Mouse (Mus musculus): ENCODE results near the gene Sppl3. TPM values are rescaled to one million over a fixed set of nuclear protein-coding genes. Genes with fewer than 3 reads are reported as not detected.
A peak's percentile ranks its signal among the peaks of the same experiment; 100 is the strongest.

Gene Sppl3
- polyA plus RNA-seq, 1 experiment from 2014 or later = 17.8 TPM

DNA sequence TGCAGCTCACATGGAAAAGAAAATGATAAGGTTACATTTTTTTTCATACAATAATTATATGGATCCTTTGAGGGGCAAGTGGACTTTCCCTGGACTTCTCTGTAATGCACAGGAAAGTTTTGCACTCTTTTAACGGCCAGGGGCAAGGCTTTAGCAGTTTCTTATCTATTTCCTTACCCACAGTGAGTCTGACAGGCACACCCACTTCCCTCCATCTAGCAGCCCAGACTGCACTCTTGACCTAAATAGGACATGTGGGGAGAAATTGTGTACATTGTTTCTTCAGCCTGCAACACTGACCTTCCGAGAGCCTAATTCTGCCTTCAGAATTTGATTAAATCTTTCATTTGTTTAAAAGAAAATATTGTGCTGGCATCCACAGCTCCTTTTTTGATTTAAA lies 7.3 kb downstream of the Sppl3 start:
- no peak; the same call in 1 of the 2 replicates for ATAC-seq (replicated peaks; ENCODE audit: insufficient number of reproducible peaks, insufficient read depth, low FRiP score, low read depth)
- no peak overlapping the region for H3K4me2 ChIP-seq
- H3K27ac ChIP-seq = peak overlapping the region; percentile 46
- no peak overlapping the region for H3K9ac ChIP-seq
- no peaks in the 10 kb centered on the region for H3K9me3 ChIP-seq (replicated peaks)
- WGBS = 11% methylated on average over 2 of the region's 2 CpGs
- H3K36me3 ChIP-seq = no peaks in the 10 kb centered on the region; the same call in 1 of the 2 replicates
- no peaks in the 10 kb centered on the region for H3K27me3 ChIP-seq
- H3K4me3 ChIP-seq = no peak overlapping the region
- peaks cover 54% of the 10 kb centered on the region for H3K4me1 ChIP-seq (replicated peaks)

DNA sequence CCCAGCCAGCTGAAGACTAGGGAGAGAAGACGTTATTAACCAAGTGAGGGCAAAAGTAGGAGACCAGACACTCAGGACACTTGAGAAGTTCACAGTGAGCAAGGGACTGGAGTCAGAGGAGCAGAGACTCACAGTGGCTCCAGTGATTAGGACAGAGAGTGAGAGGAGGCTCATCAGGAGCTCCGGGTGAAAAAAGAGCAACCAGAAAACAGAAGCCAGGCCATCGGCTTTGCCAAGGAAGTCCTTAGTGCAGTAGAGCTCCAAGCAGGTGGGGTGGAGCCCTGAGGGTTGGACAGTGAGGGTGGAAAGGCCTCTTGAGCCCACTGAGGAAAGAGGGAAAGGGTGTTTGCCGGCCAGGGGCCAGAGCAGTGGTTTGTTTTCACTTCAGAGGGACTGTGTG lies 7.9 kb downstream of the Sppl3 start:
- WGBS = 21% methylated on average over 4 of the region's 4 CpGs
- H3K9me3 ChIP-seq (replicated peaks) = no peaks in the 10 kb centered on the region
- peak overlapping the region; percentile 19; the same call in 1 of the 2 replicates for H3K4me3 ChIP-seq
- H3K4me1 ChIP-seq (replicated peaks) = peaks cover 49% of the 10 kb centered on the region
- no peak for ATAC-seq (replicated peaks; ENCODE audit: insufficient number of reproducible peaks, insufficient read depth, low FRiP score, low read depth)
- no peaks in the 10 kb centered on the region; the same call in 1 of the 2 replicates for H3K36me3 ChIP-seq
- H3K27me3 ChIP-seq = no peaks in the 10 kb centered on the region
- peak overlapping the region; percentile 38; the same call in 1 of the 2 replicates for H3K4me2 ChIP-seq
- H3K9ac ChIP-seq = peak overlapping the region; percentile 40; the same call in 1 of the 2 replicates
- H3K27ac ChIP-seq = peak overlapping the region; percentile 74

DNA sequence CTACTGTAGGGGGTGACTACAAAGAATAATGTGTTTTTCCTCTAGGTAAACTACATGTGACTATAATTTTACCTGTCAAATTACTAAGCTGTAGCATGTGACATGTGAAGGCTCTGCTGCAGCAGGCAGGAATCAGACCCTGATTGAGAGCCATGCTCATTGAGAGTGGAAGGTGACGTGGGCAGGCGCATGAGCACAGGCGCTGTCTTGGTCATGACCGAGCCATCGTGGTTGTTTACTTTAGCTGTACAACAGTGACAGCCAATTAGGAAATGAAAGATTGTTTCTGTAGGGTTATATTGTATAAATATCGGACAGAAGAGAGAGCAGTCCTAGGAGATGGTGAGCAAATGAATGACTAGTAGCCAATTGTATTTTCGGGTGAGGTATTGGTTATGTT lies 11.1 kb downstream of the Sppl3 start:
- 87% methylated on average over 7 of the region's 7 CpGs for WGBS
- ATAC-seq (replicated peaks; ENCODE audit: insufficient number of reproducible peaks, insufficient read depth, low FRiP score, low read depth) = no peak

DNA sequence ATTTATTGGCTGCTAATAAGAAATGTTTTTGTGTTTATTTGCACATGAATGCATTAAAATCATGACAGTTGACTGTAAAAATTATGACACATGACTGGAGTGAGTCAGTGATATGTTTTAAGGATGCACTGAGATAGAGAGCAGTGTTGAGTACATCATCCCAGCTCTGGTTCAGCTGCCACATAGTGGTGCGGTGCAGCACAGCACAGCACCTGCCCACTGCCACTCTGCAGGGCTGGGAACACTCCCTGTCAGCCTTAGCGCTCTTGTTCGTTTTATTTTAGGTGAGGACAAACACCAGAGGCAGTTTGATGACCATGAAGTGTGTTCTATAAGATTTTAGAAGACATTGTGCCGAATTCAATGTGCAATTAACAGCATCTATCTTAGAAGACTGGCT lies 15.2 kb downstream of the Sppl3 start:
- 56% methylated on average over 4 of the region's 4 CpGs for WGBS
- Histone ChIP-seq H3K27ac (no peak overlapping the region), H3K4me2 (no peak overlapping the region), H3K27me3 (no peaks in the 10 kb centered on the region), H3K9ac (no peak overlapping the region), H3K4me1 (replicated peaks) (peaks cover 34% of the 10 kb centered on the region), H3K9me3 (replicated peaks) (no peaks in the 10 kb centered on the region), H3K36me3 (no peaks in the 10 kb centered on the region; the same call in 1 of the 2 replicates), H3K4me3 (no peak overlapping the region)
- ATAC-seq (replicated peaks; ENCODE audit: insufficient number of reproducible peaks, insufficient read depth, low FRiP score, low read depth) = no peak

More for the DNA sequence above, 11.1 kb downstream of the Sppl3 start:
- Histone ChIP-seq H3K9ac (no peak overlapping the region), H3K4me2 (no peak overlapping the region), H3K4me1 (replicated peaks) (peaks cover 39% of the 10 kb centered on the region), H3K36me3 (no peaks in the 10 kb centered on the region; the same call in 1 of the 2 replicates), H3K4me3 (no peak overlapping the region), H3K27me3 (no peaks in the 10 kb centered on the region), H3K9me3 (replicated peaks) (no peaks in the 10 kb centered on the region), H3K27ac (no peak overlapping the region)

DNA sequence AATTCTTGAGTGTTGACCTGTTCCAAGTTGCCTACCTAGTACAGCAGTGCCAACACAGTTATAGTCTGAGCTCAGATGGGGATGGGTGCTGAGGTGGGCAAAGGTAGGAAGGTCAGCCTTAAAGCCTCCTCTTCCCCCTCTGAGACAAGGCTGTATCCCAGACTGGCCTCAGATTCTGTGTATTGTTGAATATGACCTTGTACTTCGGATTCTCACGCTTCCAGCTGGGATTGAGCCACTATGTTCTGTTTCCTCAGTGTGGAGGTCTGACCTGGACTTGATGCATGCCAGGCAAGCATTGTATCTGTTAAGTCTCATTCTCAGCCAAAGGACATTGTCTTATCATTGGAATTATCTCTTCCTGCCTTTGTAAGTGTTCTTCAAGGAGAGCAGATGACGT lies 16.2 kb downstream of the Sppl3 start:
- Histone ChIP-seq H3K27me3 (no peaks in the 10 kb centered on the region), H3K9ac (no peak overlapping the region), H3K9me3 (replicated peaks) (no peaks in the 10 kb centered on the region), H3K4me3 (no peak overlapping the region), H3K4me2 (no peak overlapping the region), H3K27ac (no peak overlapping the region), H3K4me1 (replicated peaks) (peaks cover 39% of the 10 kb centered on the region), H3K36me3 (no peaks in the 10 kb centered on the region)
- no peak for ATAC-seq (replicated peaks; ENCODE audit: insufficient number of reproducible peaks, insufficient read depth, low FRiP score, low read depth)
- 37% methylated on average over 3 of the region's 3 CpGs for WGBS

DNA sequence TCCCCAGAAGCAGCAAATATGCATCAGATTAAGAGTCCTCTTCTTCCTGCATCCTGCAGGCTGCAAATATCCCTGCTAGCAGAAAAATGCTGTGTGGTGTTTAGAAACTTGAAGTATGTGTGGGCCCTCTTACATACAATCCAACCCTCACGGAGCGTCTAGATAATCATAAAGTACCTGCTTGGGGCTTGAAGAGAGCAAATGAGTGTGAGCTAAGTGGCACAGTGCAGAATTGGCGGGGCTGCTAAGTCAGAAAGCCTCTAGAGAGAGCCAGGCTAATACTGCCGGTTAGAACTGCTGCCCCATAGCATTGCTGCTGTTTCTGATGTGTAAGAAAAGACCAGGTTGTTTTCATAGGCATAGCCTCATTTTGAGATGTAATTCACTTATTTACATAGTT lies 18.0 kb downstream of the Sppl3 start:
- no peaks in the 10 kb centered on the region for H3K9me3 ChIP-seq (replicated peaks)
- H3K9ac ChIP-seq = no peak overlapping the region
- no peaks in the 10 kb centered on the region for H3K36me3 ChIP-seq
- H3K4me1 ChIP-seq (replicated peaks) = peaks cover 48% of the 10 kb centered on the region
- H3K27ac ChIP-seq = no peak overlapping the region
- H3K4me3 ChIP-seq = no peak overlapping the region
- H3K4me2 ChIP-seq = no peak overlapping the region
- 61% methylated on average over 4 of the region's 4 CpGs for WGBS
- H3K27me3 ChIP-seq = no peaks in the 10 kb centered on the region
- ATAC-seq (replicated peaks; ENCODE audit: insufficient number of reproducible peaks, insufficient read depth, low FRiP score, low read depth) = no peak

DNA sequence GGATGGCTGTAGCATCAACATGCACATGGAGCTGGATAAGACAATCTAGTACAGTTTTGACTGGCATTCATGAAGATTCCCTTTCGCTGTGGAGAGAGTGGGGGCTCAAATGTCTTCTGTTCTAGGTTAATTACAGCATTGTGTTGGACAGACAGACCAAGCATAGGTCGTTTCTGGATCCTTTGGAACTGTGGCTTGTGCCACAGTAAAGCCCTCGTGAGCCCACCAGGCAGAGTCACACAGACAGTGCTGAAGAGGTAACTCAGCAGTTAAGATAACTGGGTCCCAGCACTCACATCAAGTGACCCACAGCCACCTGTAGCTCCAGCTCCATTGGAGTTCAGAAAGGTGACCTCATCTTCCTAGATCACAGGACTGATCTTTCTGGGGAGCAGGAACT lies 18.6 kb downstream of the Sppl3 start:
- H3K27ac ChIP-seq = no peak overlapping the region
- no peak for ATAC-seq (replicated peaks; ENCODE audit: insufficient number of reproducible peaks, insufficient read depth, low FRiP score, low read depth)
- H3K36me3 ChIP-seq = no peaks in the 10 kb centered on the region
- no peaks in the 10 kb centered on the region for H3K9me3 ChIP-seq (replicated peaks)
- WGBS = 80% methylated on average over 3 of the region's 3 CpGs
- no peak overlapping the region for H3K9ac ChIP-seq
- H3K27me3 ChIP-seq = no peaks in the 10 kb centered on the region
- H3K4me1 ChIP-seq (replicated peaks) = peaks cover 47% of the 10 kb centered on the region
- H3K4me3 ChIP-seq = no peak overlapping the region
- H3K4me2 ChIP-seq = no peak overlapping the region

DNA sequence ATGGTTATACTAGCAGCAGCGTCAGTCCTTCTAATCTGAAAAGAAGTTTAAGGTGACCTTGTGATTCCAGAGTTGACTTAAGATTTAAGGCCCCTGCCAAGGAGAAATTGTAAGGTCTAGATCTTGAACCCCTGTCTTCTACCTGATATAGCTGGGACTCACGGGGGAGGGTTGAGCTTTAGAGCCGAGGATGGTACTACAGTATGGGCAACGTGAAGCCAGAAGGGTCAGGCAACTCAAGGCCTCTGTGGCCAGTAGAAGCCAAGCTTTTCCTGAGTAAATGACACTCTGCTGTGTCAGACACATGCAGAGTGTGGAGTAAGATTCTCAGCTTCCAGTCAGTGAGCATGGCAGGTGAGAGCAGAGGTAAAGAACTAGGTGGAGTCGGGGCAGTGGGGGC lies 20.6 kb downstream of the Sppl3 start:
- H3K27ac ChIP-seq = no peak overlapping the region
- H3K4me2 ChIP-seq = no peak overlapping the region
- H3K9ac ChIP-seq = no peak overlapping the region
- H3K9me3 ChIP-seq (replicated peaks) = no peaks in the 10 kb centered on the region
- WGBS = 67% methylated on average over 5 of the region's 5 CpGs
- no peaks in the 10 kb centered on the region for H3K27me3 ChIP-seq
- no peak for ATAC-seq (replicated peaks; ENCODE audit: insufficient number of reproducible peaks, insufficient read depth, low FRiP score, low read depth)
- H3K4me3 ChIP-seq = no peak overlapping the region
- H3K36me3 ChIP-seq = no peaks in the 10 kb centered on the region
- peaks cover 44% of the 10 kb centered on the region for H3K4me1 ChIP-seq (replicated peaks)

DNA sequence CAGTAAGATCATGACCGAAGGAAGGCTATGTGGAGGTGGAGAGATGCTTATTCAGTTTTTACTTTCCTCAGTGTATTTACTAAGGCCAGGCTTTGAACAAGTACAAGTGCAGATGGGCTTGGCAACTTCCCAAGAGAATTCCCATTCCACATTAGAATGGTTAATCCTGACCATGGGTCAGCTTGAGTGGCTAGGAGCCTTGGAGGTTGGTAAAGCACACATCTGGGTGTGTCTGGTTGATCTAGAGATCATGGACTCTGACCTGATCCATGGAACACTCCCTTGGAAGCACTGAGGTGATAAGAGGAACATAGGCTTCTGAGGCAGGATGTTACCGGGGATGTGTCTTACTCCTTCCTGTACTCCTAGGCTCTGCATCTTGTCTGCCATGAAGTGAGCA lies 21.7 kb downstream of the Sppl3 start:
- no peaks in the 10 kb centered on the region for H3K9me3 ChIP-seq (replicated peaks)
- no peaks in the 10 kb centered on the region for H3K27me3 ChIP-seq
- no peaks in the 10 kb centered on the region for H3K36me3 ChIP-seq
- no peak overlapping the region for H3K27ac ChIP-seq
- H3K4me1 ChIP-seq (replicated peaks) = peaks cover 37% of the 10 kb centered on the region
- H3K4me3 ChIP-seq = no peak overlapping the region
- H3K9ac ChIP-seq = no peak overlapping the region
- WGBS = 76% methylated on average over 2 of the region's 2 CpGs
- no peak for ATAC-seq (replicated peaks; ENCODE audit: insufficient number of reproducible peaks, insufficient read depth, low FRiP score, low read depth)
- no peak overlapping the region for H3K4me2 ChIP-seq

DNA sequence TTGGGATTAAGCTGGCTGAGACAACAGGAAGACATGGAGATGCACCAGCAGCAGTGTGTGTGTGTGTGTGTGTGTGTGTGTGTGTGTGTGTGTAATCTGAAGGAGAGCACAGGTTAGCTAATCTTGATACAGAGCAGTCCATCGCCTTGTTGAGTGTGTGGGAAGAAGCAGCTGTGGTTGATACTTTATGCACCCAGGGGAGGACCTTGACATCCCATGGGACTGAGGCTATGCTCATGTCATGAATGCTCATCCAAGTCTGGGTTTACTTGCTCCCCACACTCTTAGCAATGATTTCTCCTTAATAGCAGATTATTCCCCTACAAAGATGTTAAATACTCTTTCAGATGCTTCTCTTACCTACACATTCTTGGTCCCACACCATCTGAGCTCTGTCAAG lies 24.3 kb downstream of the Sppl3 start:
- no peak overlapping the region for H3K9ac ChIP-seq
- no peak overlapping the region for H3K4me2 ChIP-seq
- 88% methylated on average over 1 of the region's 1 CpGs for WGBS
- no peaks in the 10 kb centered on the region for H3K9me3 ChIP-seq (replicated peaks)
- H3K4me3 ChIP-seq = no peak overlapping the region
- no peaks in the 10 kb centered on the region for H3K27me3 ChIP-seq
- H3K27ac ChIP-seq = no peak overlapping the region
- H3K4me1 ChIP-seq (replicated peaks) = peaks cover 39% of the 10 kb centered on the region
- ATAC-seq (replicated peaks; ENCODE audit: insufficient number of reproducible peaks, insufficient read depth, low FRiP score, low read depth) = no peak
- H3K36me3 ChIP-seq = no peaks in the 10 kb centered on the region

DNA sequence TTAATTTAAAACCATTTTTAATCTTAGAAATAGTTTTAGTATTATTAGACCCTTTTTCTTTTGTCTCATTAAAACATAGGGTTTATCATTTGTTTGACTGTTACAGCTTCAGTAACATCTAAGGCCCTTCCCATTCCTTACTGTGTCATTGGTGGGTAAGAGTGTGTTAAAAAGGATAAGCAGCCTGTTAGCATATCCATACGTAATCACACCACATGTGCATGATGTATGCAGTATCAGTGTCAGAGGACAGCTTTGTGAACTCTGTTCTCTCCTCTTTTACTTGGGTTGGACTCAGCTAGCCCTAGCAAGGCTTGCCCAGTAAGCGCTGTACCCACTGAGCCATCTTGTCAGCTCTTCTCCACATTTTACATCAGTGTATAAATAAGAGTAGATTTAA lies 26.2 kb downstream of the Sppl3 start:
- H3K4me1 ChIP-seq (replicated peaks) = peaks cover 29% of the 10 kb centered on the region
- WGBS = 83% methylated on average over 2 of the region's 2 CpGs

DNA sequence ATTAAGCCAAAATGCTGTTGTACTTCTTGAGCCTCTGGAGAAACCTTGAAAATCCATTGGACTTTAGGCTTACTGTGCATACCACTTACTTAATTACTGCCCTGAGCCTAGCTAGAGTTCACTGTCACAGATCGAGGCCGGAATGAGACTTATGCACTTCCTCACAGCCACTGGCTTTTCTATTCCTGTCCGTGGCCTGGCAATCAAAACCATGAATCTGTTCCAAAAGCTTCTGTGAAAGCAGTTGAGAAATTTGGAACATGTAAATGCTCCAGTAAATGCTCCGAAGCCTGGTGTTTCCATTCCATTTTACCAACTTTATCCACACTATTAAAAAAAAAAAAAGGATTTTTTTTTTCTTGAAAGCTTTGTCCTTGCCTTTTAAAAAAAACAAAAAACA lies 29.8 kb downstream of the Sppl3 start:
- Histone ChIP-seq H3K9me3 (replicated peaks) (no peaks in the 10 kb centered on the region), H3K4me3 (no peak overlapping the region), H3K36me3 (no peaks in the 10 kb centered on the region), H3K27me3 (no peaks in the 10 kb centered on the region), H3K27ac (no peak overlapping the region; the same call in 1 of the 2 replicates), H3K9ac (no peak overlapping the region), H3K4me1 (replicated peaks) (peaks cover 23% of the 10 kb centered on the region), H3K4me2 (no peak overlapping the region)
- 40% methylated on average over 4 of the region's 4 CpGs for WGBS
- no peak for ATAC-seq (replicated peaks; ENCODE audit: insufficient number of reproducible peaks, insufficient read depth, low FRiP score, low read depth)

More for the DNA sequence above, 26.2 kb downstream of the Sppl3 start:
- H3K4me3 ChIP-seq = no peak overlapping the region
- H3K27me3 ChIP-seq = no peaks in the 10 kb centered on the region
- no peak overlapping the region for H3K27ac ChIP-seq
- H3K9me3 ChIP-seq (replicated peaks) = no peaks in the 10 kb centered on the region
- H3K9ac ChIP-seq = no peak overlapping the region
- ATAC-seq (replicated peaks; ENCODE audit: insufficient number of reproducible peaks, insufficient read depth, low FRiP score, low read depth) = no peak
- H3K4me2 ChIP-seq = no peak overlapping the region
- no peaks in the 10 kb centered on the region for H3K36me3 ChIP-seq

All from heart, embryonic 15.5 days (tissue).